Mouse (Mus musculus) myocyte (in vitro differentiated cells): ENCODE data around the gene Rasgrp2.

Experiments used
- E2F4 ChIP-seq: IDR thresholded peaks from one replicate; pipeline ENCODE4 v1.6.1; 2011; ENCODE audit warnings: mild to moderate bottlenecking, control low read depth, moderate library complexity; ENCODE audit not compliant: insufficient read depth
- POLR2A ChIP-seq: IDR thresholded peaks from one replicate; pipeline ENCODE4 v1.6.1; 2011; ENCODE audit warnings: low read depth, mild to moderate bottlenecking, control low read depth, moderate library complexity; ENCODE audit not compliant: insufficient read length
- POLR2AphosphoS2 ChIP-seq: IDR thresholded peaks from one replicate; pipeline ENCODE4 v1.6.1; 2011; ENCODE audit warnings: low read depth, control low read depth; ENCODE audit not compliant: insufficient read length
- REST ChIP-seq: IDR thresholded peaks from one replicate; pipeline ENCODE4 v1.6.1; 2011; ENCODE audit warnings: mild to moderate bottlenecking, control low read depth, moderate library complexity; ENCODE audit not compliant: insufficient read depth, insufficient read length
- TCF12 ChIP-seq: IDR thresholded peaks from one replicate; pipeline ENCODE4 v1.6.1; 2011; ENCODE audit warnings: mild to moderate bottlenecking, control low read depth; ENCODE audit not compliant: poor library complexity, insufficient read depth, severe bottlenecking
- USF1 ChIP-seq: IDR thresholded peaks from one replicate; pipeline ENCODE4 v1.6.1; 2011; ENCODE audit warnings: low read depth, mild to moderate bottlenecking, control low read depth, moderate library complexity

DNA sequence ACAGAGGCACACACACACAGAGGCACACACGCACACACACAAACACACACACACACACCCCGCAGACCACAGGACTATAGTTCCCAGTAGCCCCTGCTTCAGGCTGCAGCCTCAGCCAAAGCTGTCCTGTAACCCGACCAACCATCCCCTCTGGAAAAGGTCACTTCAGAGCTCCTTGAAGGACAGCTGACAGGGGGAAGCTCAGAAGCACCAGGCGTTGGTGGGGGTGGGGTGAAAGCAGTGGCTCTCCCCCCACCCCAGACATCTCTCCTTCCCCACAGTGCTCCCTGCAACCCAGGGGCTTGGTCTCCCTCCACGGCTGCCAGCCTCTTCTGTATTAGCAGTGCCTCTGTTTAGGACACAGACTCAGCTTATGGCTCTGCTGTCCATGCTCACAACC is 15.7 kb upstream of the Rasgrp2 start:
- TF ChIP-seq POLR2A (no peak), TCF12 (no peak), POLR2AphosphoS2 (peak; percentile 10), USF1 (no peak), E2F4 (no peak), REST (no peak)
